Mouse (Mus musculus): ENCODE measurements around the gene Oxld1.
A peak's percentile ranks its signal among the peaks of the same experiment; 100 is the strongest.

Gene Oxld1

GRCm38 (mm10) chr11:120457772-120458751, at the start of gene Oxld1, which contains the start of gene Ccdc137:
Oxld1 (minus strand) TSS chr11:120458068.
Ccdc137 (plus strand) TSS chr11:120458115.
- peak; percentile 87 for DNase-seq (ENCODE audit: low spot score)

- DNase-seq (ENCODE audit: low spot score), result no peak
Measured at GRCm38 (mm10) chr11:120506899-120507298, 49.0 kb upstream of the Oxld1 start.

DNA sequence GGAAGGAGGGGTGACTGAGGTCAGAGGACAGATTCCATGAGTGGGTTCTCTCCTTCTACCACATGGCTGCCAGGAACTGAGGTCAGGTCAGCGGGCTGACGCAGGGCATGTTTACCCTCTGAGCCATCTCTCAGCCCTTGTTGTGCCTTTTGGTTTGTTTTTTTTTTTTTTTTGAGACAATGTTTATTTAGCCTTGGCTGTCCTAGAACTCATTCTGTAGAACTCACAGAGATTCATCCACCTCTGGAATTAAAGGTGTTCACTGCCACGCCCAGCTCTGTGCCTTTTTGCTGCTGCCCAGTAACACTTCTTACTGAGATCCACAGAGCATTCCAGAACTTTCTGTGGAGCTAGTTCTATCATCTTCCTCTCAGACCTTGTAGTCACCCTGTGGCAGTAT, 47.8 kb upstream of the Oxld1 start:
- DNase-seq (ENCODE audit: low spot score), result no peak

DNA sequence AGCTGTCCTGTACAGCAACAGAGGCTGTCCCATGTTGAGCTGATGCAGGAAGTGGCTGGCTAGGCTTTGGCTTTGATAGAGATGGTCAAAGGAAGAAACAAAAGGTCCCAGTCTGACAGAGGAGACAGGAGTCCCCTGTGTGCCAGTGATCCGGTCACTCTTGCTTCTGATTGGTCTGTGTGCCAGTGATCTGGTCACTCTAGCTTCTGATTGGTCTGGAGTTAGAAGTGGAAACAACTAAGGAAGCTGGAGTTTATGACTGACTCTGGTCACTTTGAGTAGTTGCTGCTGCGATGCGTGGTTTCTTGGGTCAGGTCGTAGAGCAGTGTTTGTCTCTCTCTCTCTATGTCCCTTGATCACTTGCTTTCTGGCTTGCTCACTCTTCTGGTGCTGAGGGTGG, 43.8 kb upstream of the Oxld1 start:
- no peak for DNase-seq (ENCODE audit: low spot score)

- no peak for DNase-seq (ENCODE audit: low spot score)
Measured at GRCm38 (mm10) chr11:120501018-120501417, 43.1 kb upstream of the Oxld1 start.

DNA sequence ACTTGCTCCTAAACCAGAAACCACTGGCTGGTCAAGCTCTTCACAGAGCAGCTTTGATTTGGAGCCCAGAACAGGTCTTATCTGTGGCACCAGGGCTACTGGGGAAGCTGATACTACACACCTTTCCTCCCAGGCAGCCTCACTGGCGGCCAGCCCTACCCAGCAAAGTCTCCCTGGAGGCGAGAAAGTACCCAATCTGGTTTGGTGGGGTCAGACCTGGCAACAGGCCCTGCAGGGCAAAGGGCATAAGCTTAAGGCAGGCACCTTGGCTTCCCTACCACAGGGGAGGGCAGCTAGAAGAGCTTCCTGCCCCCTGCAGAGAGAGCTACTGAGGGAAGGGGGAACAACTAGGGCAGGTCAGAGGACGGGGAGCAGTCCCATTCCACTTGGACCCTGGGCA, 42.5 kb upstream of the Oxld1 start:
- no peak for DNase-seq (ENCODE audit: low spot score)

DNA sequence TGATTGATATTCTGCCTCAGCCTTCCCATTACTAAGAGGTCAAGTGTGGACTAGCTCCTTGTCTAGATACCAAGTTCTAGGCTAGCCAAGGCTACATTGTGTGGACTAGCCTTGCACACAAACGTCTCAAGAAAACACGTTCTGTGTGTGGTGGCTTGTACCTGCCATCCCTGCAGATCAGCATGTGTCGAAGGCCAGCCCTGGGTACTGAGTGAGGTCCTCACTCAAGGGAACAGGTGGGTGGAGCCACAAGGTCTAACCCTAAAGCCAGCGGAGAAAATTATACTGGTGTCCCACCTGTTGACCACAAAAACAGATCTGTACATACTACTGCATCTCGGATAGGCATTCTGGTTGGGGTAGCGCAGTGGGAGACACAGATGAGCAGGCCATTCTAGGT, 42.0 kb upstream of the Oxld1 start:
- DNase-seq (ENCODE audit: low spot score), result peak; percentile 38

GRCm38 (mm10) chr11:120498891-120499290, 41.0 kb upstream of the Oxld1 start:
- no peak for DNase-seq (ENCODE audit: low spot score)

DNA sequence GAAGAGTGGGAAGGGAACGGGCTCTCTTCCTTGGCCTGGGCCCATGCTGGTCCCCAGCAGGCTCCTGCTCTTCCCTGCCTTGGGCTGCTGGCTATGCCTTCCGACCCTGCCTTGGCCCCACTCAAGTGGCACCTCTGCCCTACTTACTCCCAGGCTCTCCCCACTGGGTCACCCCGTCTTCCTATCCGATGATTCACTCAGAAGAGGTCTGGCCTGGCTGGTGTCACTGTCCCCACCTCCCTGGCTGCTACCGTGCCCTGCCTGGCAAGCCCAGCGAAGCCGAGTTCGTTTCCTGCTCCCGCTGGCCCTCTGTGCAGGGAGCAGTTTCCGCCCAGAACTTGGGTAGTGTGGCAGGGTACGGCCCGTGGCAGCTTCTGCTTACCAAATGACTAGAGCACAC, 40.4 kb upstream of the Oxld1 start:
- no peak for DNase-seq (ENCODE audit: low spot score)

GRCm38 (mm10) chr11:120497436-120497835, 39.6 kb upstream of the Oxld1 start:
- DNase-seq (ENCODE audit: low spot score), result no peak

DNA sequence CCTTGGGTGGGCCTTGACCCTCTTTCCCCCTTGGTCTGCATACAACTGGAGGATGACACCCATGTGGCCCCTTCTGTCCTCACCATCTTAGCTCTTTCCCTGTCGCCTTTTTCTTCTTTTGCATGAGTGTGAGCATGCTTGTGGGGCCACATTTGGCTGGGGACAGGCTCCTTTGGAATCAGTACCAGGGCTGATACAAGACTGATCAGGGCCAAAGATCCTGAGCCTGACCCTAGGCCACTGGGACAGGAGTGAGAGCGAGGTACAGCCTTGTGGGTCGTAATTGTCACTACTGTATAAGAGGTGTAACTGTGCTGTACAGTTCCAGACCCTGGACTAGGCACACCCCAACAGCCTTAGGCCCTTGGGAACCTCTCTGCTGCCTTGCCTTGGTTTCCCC, 36.0 kb upstream of the Oxld1 start:
- DNase-seq (ENCODE audit: low spot score), result no peak

DNA sequence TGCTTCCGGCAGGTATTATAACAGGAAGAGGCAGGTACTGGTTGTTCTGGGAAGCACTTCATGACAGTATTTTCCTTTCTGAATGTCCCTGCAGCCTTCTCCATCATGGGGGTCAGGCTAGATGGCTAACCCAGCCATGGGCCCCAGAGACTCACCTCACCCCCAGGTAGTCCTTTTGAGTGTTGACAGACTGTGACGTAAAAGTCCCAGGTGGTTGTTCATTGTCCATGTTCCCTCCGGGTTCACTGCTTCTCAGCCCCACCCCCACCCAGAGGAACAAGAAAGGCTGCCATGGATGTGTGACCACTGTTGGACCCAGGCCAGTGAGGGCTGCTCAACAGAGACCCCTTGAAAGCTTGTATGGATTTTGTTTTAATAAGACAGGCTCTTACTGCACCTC, 35.5 kb upstream of the Oxld1 start:
- DNase-seq (ENCODE audit: low spot score), result peak; percentile 55

- no peak for DNase-seq (ENCODE audit: low spot score)
Measured at GRCm38 (mm10) chr11:120492878-120493203, 35.0 kb upstream of the Oxld1 start.

GRCm38 (mm10) chr11:120492024-120492877, 34.4 kb upstream of the Oxld1 start:
- DNase-seq (ENCODE audit: low spot score), result peak; percentile 73

DNA sequence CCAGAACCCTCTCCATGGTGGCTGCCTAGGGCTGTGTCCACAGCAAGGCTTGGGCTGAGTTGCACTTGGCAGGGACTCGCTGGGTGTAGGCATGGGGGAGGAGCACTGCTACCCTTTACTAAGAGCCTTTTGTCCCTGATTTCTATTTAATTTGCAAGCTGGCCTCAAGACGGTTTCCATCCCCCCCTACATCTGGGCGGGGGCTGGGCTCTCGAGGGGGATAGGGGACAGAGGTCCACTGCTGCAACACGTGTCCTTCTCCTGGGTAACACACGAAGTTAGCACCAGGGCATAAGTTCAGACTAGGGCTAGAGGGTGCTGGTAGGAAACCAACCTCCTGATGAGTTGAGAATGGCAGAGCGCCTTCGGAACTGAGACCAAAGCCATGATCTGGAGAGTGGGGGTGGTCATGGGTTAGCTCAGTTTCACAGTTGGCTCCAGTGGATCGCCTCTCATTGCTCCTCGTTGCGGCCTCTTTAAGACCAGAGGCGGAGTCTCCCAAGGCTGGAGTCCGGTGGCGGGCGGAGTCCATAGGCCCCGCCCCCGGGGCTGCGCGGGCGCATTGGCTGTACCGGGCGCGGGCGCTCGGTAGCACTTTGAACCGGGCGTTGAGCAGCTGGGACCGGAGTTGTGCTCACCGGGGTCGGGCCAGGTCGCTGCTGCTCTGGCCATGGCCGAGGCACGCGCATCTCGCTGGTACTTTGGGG, 33.6 kb upstream of the Oxld1 start, which contains the start of gene Slc25a10:
Gene Slc25a10, plus strand, starts transcription at position 524 of the 707 bp plus-strand sequence.
- peak; percentile 93 for DNase-seq (ENCODE audit: low spot score)

DNA sequence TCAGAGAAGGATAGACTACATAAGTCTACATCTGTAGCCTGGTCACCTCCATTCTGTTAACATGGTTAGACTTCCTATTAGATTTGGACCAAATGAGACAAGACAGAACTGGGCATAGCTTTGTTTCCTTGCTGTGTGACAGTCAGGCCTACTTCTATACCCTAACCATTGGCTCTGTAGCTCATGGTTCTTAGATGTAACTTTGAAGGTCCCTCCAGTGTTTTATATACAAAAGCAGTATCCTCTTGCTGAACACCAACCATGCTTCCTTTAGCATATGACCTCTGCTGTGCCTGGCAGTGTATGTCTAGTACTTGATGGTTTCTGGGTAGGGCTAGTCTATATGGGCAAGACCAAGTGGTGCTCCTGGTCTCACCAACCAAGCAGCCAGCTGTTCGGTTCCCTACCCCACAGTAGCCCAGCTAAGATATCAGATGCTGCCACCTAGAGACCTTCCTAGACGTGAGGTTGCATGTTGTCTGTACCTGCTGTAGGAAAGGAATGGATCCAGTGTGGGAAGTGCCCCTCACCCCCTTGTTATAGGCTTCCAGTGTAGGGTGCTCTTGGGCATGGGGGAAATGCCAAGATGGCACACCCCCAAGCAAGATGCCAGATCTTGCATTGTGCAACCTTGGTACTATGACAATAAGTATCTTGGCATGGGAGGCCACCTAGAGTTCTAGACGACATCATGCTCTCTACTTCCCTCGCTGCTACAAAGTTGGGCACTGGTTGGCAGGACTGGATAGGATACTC, 32.6 kb upstream of the Oxld1 start:
- no peak for DNase-seq (ENCODE audit: low spot score)

GRCm38 (mm10) chr11:120489054-120489761, 31.3 kb upstream of the Oxld1 start:
- peak; percentile 92 for DNase-seq (ENCODE audit: low spot score)

DNA sequence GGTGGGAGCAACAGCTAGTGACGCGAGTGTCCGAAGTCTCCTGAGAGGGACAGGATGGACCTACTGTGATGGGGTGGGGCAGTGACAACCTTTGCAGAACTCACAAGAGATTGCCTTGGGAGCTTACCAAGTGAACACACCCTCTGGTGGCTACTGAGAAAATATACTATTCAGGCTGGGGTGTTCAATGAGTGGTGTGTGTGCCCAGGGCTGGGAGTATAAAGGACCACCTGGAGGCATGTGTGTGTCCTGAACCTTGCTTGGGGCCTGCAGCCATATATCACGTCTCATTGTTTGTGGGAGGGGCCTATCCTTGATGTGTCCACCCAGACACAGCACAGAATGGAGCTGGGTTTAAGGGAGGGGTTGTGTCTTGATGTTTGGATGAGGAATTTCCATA, 30.6 kb upstream of the Oxld1 start:
- no peak for DNase-seq (ENCODE audit: low spot score)

DNA sequence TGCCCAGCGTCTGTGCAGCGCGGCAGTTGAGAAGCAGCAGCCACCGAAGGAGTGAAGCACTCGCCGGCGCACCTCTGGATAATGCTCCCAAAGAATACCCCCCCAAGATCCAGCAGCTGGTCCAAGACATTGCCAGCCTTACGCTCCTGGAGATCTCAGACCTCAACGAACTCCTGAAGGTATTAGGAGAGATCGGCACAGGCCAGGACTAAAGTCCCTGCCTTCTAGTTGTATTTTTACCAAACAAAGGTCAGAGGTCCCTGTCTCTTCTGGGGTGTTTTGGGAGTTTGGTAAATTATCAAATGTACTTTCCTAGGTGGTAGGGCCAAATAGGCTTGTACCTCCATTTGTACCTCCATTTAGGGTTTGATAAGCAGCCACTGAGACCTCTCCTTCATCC, 27.4 kb upstream of the Oxld1 start:
- DNase-seq (ENCODE audit: low spot score), result no peak

GRCm38 (mm10) chr11:120484265-120484981, 26.6 kb upstream of the Oxld1 start, which contains the start of gene Mrpl12:
Mrpl12 (plus strand) TSS chr11:120484613.
- peak; percentile 92 for DNase-seq (ENCODE audit: low spot score)
